Mouse (Mus musculus) left cerebral cortex, postnatal 4 days (tissue): ENCODE results near the gene Bcl9l. TPM values are rescaled to one million over a fixed set of nuclear protein-coding genes. Genes with fewer than 3 reads are reported as not detected.

Source experiments
- DNase-seq: peaks from one replicate; pipeline ENCODE4 v3.0.0-alpha.2; 2022
- intact Hi-C: fragments of 180-260 bp; cut with DNase I; formaldehyde crosslinking; loops from one replicate; pipeline ENCODE4 v1.15.1; 2025
- total RNA-seq, 2 experiments: library from RNA; stranded (reverse); gene quantifications; 2 replicates each; pipeline ENCODE4 v1.2.3; 2021

Bcl9l gene
- total RNA-seq, 2 experiments from 2014 or later: 109 to 113 TPM

GRCm38 (mm10) chr9:44483041-44483509 lies 450 bp downstream of the Bcl9l start:
- DNase-seq: no peak

GRCm38 (mm10) chr9:44483510-44484044 lies 952 bp downstream of the Bcl9l start:
- DNase-seq: peak; percentile 74
- intact Hi-C loops: no loop called here

More at GRCm38 (mm10) chr9:44483041-44483509, 450 bp downstream of the Bcl9l start:
- intact Hi-C loops: no loop called here

- intact Hi-C loops: no loop called here
Observed at GRCm38 (mm10) chr9:44484311-44485104, 1.9 kb downstream of the Bcl9l start.

GRCm38 (mm10) chr9:44485105-44485515 lies 2.5 kb downstream of the Bcl9l start:
- no peak for DNase-seq
- intact Hi-C loops: no loop called here

More at GRCm38 (mm10) chr9:44484311-44485104, 1.9 kb downstream of the Bcl9l start:
- no peak for DNase-seq

GRCm38 (mm10) chr9:44485516-44486161 lies 3.0 kb downstream of the Bcl9l start:
- peak; percentile 24 for DNase-seq

GRCm38 (mm10) chr9:44486335-44486734 lies 3.7 kb downstream of the Bcl9l start:
- peak; percentile 16 for DNase-seq
- intact Hi-C loops: no loop called here

More at GRCm38 (mm10) chr9:44485516-44486161, 3.0 kb downstream of the Bcl9l start:
- intact Hi-C loops: no loop called here

- intact Hi-C loops: no loop called here
- DNase-seq: peak; percentile 37
Observed at GRCm38 (mm10) chr9:44486741-44487421, 4.3 kb downstream of the Bcl9l start.

GRCm38 (mm10) chr9:44487441-44487840 lies 4.8 kb downstream of the Bcl9l start:
- intact Hi-C loops: no loop called here
- DNase-seq: peak; percentile 21

GRCm38 (mm10) chr9:44488416-44488815 lies 5.8 kb downstream of the Bcl9l start:
- intact Hi-C loops: no loop called here
- DNase-seq: no peak

- DNase-seq: peak; percentile 73
- intact Hi-C loops: no loop called here
Observed at GRCm38 (mm10) chr9:44488855-44489381, 6.3 kb downstream of the Bcl9l start.

- intact Hi-C loops: no loop called here
- DNase-seq: peak; percentile 76
Observed at GRCm38 (mm10) chr9:44489651-44490085, 7.0 kb downstream of the Bcl9l start.

GRCm38 (mm10) chr9:44490086-44490967 lies 7.7 kb downstream of the Bcl9l start:
- intact Hi-C loops: no loop called here
- peak; percentile 30 for DNase-seq

GRCm38 (mm10) chr9:44491351-44491750 lies 8.7 kb downstream of the Bcl9l start:
- no peak for DNase-seq
- intact Hi-C loops: no loop called here

GRCm38 (mm10) chr9:44492631-44493461 lies 10.2 kb downstream of the Bcl9l start:
- intact Hi-C loops: no loop called here
- DNase-seq: peak; percentile 5

GRCm38 (mm10) chr9:44494261-44494862 lies 11.7 kb downstream of the Bcl9l start:
- intact Hi-C loops: no loop called here
- peak; percentile 33 for DNase-seq

GRCm38 (mm10) chr9:44494863-44495809 lies 12.5 kb downstream of the Bcl9l start:
- intact Hi-C loops: no loop called here
- peak; percentile 51 for DNase-seq

- DNase-seq: no peak
- intact Hi-C loops: no loop called here
Observed at GRCm38 (mm10) chr9:44495810-44496344, 13.3 kb downstream of the Bcl9l start.
